Mouse (Mus musculus) adrenal gland, postnatal 10 days (tissue): ENCODE measurements around the gene Ccdc36. TPM values are rescaled to one million over a fixed set of nuclear protein-coding genes. Genes with fewer than 3 reads are reported as not detected.

Experiments used
- DNase-seq: peaks from one replicate; pipeline ENCODE4 v3.0.0; 2021; ENCODE audit warnings: mixed read lengths
- total RNA-seq, 2 experiments: library from RNA; stranded (reverse); gene quantifications; 2 replicates each; pipeline ENCODE4 v1.2.3; 2021

Gene Ccdc36
- total RNA-seq, 2 experiments from 2014 or later: not detected

GRCm38 (mm10) chr9:108445125-108445524, 16.8 kb upstream of the Ccdc36 start:
- DNase-seq: no peak

- no peak for DNase-seq
These were observed 13.1 kb upstream of the Ccdc36 start for GRCm38 (mm10) chr9:108441236-108441919.

GRCm38 (mm10) chr9:108440485-108440884, 12.2 kb upstream of the Ccdc36 start:
- DNase-seq: no peak

- no peak for DNase-seq
These were observed 10.9 kb upstream of the Ccdc36 start for GRCm38 (mm10) chr9:108439176-108439575.

- no peak for DNase-seq
These were observed 7.9 kb upstream of the Ccdc36 start, which contains the start of gene BC048562 for GRCm38 (mm10) chr9:108436182-108436581. TSS of gene BC048562 (plus strand) at chr9:108436482.

GRCm38 (mm10) chr9:108431431-108432067, 3.3 kb upstream of the Ccdc36 start:
- no peak for DNase-seq

- peak; percentile 59 for DNase-seq
These were observed 16.1 kb downstream of the Ccdc36 start for GRCm38 (mm10) chr9:108412221-108412620.

- no peak for DNase-seq
These were observed 16.8 kb downstream of the Ccdc36 start for GRCm38 (mm10) chr9:108411381-108411942.

- no peak for DNase-seq
These were observed 18.7 kb downstream of the Ccdc36 start for GRCm38 (mm10) chr9:108409535-108409934.

GRCm38 (mm10) chr9:108404451-108404850, 23.8 kb downstream of the Ccdc36 start:
- DNase-seq: no peak

GRCm38 (mm10) chr9:108403081-108403480, 25.2 kb downstream of the Ccdc36 start:
- no peak for DNase-seq

- peak; percentile 45 for DNase-seq
These were observed 26.9 kb downstream of the Ccdc36 start for GRCm38 (mm10) chr9:108401186-108401960.

- DNase-seq: no peak
These were observed 30.0 kb downstream of the Ccdc36 start for GRCm38 (mm10) chr9:108398324-108398723.

- DNase-seq: no peak
These were observed 32.9 kb downstream of the Ccdc36 start for GRCm38 (mm10) chr9:108395427-108395826.

GRCm38 (mm10) chr9:108394191-108394590, 34.1 kb downstream of the Ccdc36 start:
- no peak for DNase-seq

- DNase-seq: peak; percentile 36
These were observed 35.6 kb downstream of the Ccdc36 start, which contains the start of gene 1700102P08Rik for GRCm38 (mm10) chr9:108392676-108393075. TSS of gene 1700102P08Rik (plus strand) at chr9:108392805.

- DNase-seq: no peak
These were observed 39.1 kb downstream of the Ccdc36 start for GRCm38 (mm10) chr9:108389220-108389619.

- no peak for DNase-seq
These were observed 39.7 kb downstream of the Ccdc36 start for GRCm38 (mm10) chr9:108388601-108389000.

GRCm38 (mm10) chr9:108386816-108387215, 41.5 kb downstream of the Ccdc36 start:
- DNase-seq: no peak

- no peak for DNase-seq
These were observed 43.3 kb downstream of the Ccdc36 start for GRCm38 (mm10) chr9:108385006-108385405.

- no peak for DNase-seq
These were observed 46.9 kb downstream of the Ccdc36 start for GRCm38 (mm10) chr9:108381382-108381781.

- DNase-seq: no peak
These were observed 49.0 kb downstream of the Ccdc36 start for GRCm38 (mm10) chr9:108379294-108379693.

GRCm38 (mm10) chr9:108378736-108379135, 49.5 kb downstream of the Ccdc36 start:
- no peak for DNase-seq
